Mouse (Mus musculus) kidney, embryonic 15.5 days (tissue): ENCODE measurements around the gene Oprm1. TPM values are rescaled to one million over a fixed set of nuclear protein-coding genes. Genes with fewer than 3 reads are reported as not detected.

Experiments
- ATAC-seq: fragments of 200-750 bp; cut with Nextera tagmentation; replicated peaks from 2 replicates; pipeline ENCODE4 v1.8.0; 2017; ENCODE audit warnings: moderate TSS enrichment; ENCODE audit not compliant: low FRiP score
- H3K27ac ChIP-seq: fragments of 300-500 bp; sonication (generic); 2 replicates; pipeline ENCODE4 v1.5.1; 2015; ENCODE audit warnings: mild to moderate bottlenecking, inconsistent platforms
- H3K27me3 ChIP-seq: fragments of 300-500 bp; sonication (generic); 2 replicates; pipeline ENCODE4 v1.6.1; 2015; ENCODE audit warnings: inconsistent platforms
- H3K36me3 ChIP-seq: fragments of 300-500 bp; sonication (generic); 2 replicates; pipeline ENCODE4 v1.6.1; 2015; ENCODE audit warnings: inconsistent platforms
- H3K4me1 ChIP-seq: fragments of 300-500 bp; sonication (generic); 2 replicates; pipeline ENCODE4 v1.6.1; 2015; ENCODE audit warnings: inconsistent platforms
- H3K4me2 ChIP-seq: fragments of 300-500 bp; sonication (generic); 2 replicates; pipeline ENCODE4 v1.6.1; 2015; ENCODE audit warnings: moderate library complexity, mild to moderate bottlenecking, inconsistent platforms
- H3K4me3 ChIP-seq: fragments of 300-500 bp; sonication (generic); replicated peaks from 2 replicates; pipeline ENCODE4 v1.5.1; 2015; ENCODE audit warnings: mild to moderate bottlenecking, inconsistent platforms
- H3K9ac ChIP-seq: fragments of 300-500 bp; sonication (generic); 2 replicates; pipeline ENCODE4 v1.6.1; 2015; ENCODE audit warnings: mild to moderate bottlenecking, inconsistent platforms
- H3K9me3 ChIP-seq: fragments of 300-500 bp; sonication (generic); replicated peaks from 2 replicates; pipeline ENCODE4 v1.6.1; 2016; ENCODE audit warnings: inconsistent platforms
- WGBS: fragments of 180-500 bp; shearing (Covaris S2); methylation state at CpG from one replicate; pipeline ENCODE4 v1.1.7; 2015; ENCODE audit warnings: mixed read lengths; 5-methylcytosine and 5-hydroxymethylcytosine counted together
- polyA plus RNA-seq: library from polyadenylated mRNA; unstranded; fragments of >200 nt; fragmentation: Nextera tagmentation; extraction: Ambion mirVana; gene quantifications from 2 replicates; pipeline ENCODE4 v1.2.1, GENCODE M21; 2015

The Oprm1 gene
- polyA plus RNA-seq, 1 experiment from 2014 or later, result 0.10 TPM

GRCm38 (mm10) chr10:6954533-6954932 is 196.2 kb downstream of the Oprm1 start:
- no peak overlapping the region for H3K9ac ChIP-seq
- H3K36me3 ChIP-seq, result no peaks in the 10 kb centered on the region
- no peak overlapping the region for H3K4me3 ChIP-seq
- no peak for ATAC-seq
- no peak overlapping the region for H3K27ac ChIP-seq
- no peak overlapping the region for H3K4me2 ChIP-seq
- no peaks in the 10 kb centered on the region for H3K9me3 ChIP-seq
- H3K27me3 ChIP-seq, result no peaks in the 10 kb centered on the region
- no peaks in the 10 kb centered on the region for H3K4me1 ChIP-seq

- H3K27me3 ChIP-seq, result no peaks in the 10 kb centered on the region
- H3K9ac ChIP-seq, result no peak overlapping the region
- no peaks in the 10 kb centered on the region for H3K9me3 ChIP-seq
- H3K36me3 ChIP-seq, result no peaks in the 10 kb centered on the region
- no peak for ATAC-seq
- H3K27ac ChIP-seq, result no peak overlapping the region
- 87% methylated on average over 2 of the region's 2 CpGs for WGBS
- no peak overlapping the region for H3K4me3 ChIP-seq
- no peak overlapping the region for H3K4me2 ChIP-seq
- no peaks in the 10 kb centered on the region for H3K4me1 ChIP-seq
Measured at GRCm38 (mm10) chr10:6956357-6956756, 198.1 kb downstream of the Oprm1 start.

GRCm38 (mm10) chr10:6958791-6959190 is 200.5 kb downstream of the Oprm1 start:
- no peak overlapping the region for H3K9ac ChIP-seq
- H3K9me3 ChIP-seq, result no peaks in the 10 kb centered on the region
- no peak overlapping the region for H3K4me2 ChIP-seq
- H3K27ac ChIP-seq, result no peak overlapping the region
- no peaks in the 10 kb centered on the region for H3K36me3 ChIP-seq
- no peak for ATAC-seq
- no peaks in the 10 kb centered on the region for H3K27me3 ChIP-seq
- H3K4me3 ChIP-seq, result no peak overlapping the region
- 81% methylated on average over 5 of the region's 5 CpGs for WGBS
- H3K4me1 ChIP-seq, result no peaks in the 10 kb centered on the region

- no peak overlapping the region for H3K27ac ChIP-seq
- H3K27me3 ChIP-seq, result no peaks in the 10 kb centered on the region
- no peak overlapping the region for H3K4me3 ChIP-seq
- H3K9me3 ChIP-seq, result no peaks in the 10 kb centered on the region
- no peak for ATAC-seq
- no peak overlapping the region for H3K4me2 ChIP-seq
- 84% methylated on average over 8 of the region's 8 CpGs for WGBS
- no peaks in the 10 kb centered on the region for H3K36me3 ChIP-seq
- H3K9ac ChIP-seq, result no peak overlapping the region
- H3K4me1 ChIP-seq, result no peaks in the 10 kb centered on the region
Measured at GRCm38 (mm10) chr10:6967588-6968242, 209.4 kb downstream of the Oprm1 start.

GRCm38 (mm10) chr10:6968334-6968733 is 210.0 kb downstream of the Oprm1 start:
- WGBS, result 86% methylated on average over 1 of the region's 1 CpGs
- Histone ChIP-seq H3K27ac (no peak overlapping the region), H3K9ac (no peak overlapping the region), H3K9me3 (no peaks in the 10 kb centered on the region), H3K4me2 (no peak overlapping the region), H3K4me1 (no peaks in the 10 kb centered on the region), H3K36me3 (no peaks in the 10 kb centered on the region), H3K4me3 (no peak overlapping the region), H3K27me3 (no peaks in the 10 kb centered on the region)
- ATAC-seq, result no peak

- H3K4me2 ChIP-seq, result no peak overlapping the region
- no peak overlapping the region for H3K4me3 ChIP-seq
- 80% methylated on average over 2 of the region's 2 CpGs for WGBS
- no peak overlapping the region for H3K27ac ChIP-seq
- no peak overlapping the region for H3K9ac ChIP-seq
- no peaks in the 10 kb centered on the region for H3K27me3 ChIP-seq
- no peak for ATAC-seq
- no peaks in the 10 kb centered on the region for H3K9me3 ChIP-seq
- no peaks in the 10 kb centered on the region for H3K36me3 ChIP-seq
- peaks cover 9% of the 10 kb centered on the region; the same call in 1 of the 2 replicates for H3K4me1 ChIP-seq
Measured at GRCm38 (mm10) chr10:6977843-6978242, 219.5 kb downstream of the Oprm1 start.

- Histone ChIP-seq H3K27me3 (no peaks in the 10 kb centered on the region), H3K36me3 (no peaks in the 10 kb centered on the region), H3K4me1 (peaks cover 9% of the 10 kb centered on the region; the same call in 1 of the 2 replicates), H3K9ac (no peak overlapping the region), H3K4me3 (no peak overlapping the region), H3K4me2 (no peak overlapping the region), H3K9me3 (no peaks in the 10 kb centered on the region), H3K27ac (no peak overlapping the region)
- WGBS, result 94% methylated on average over 1 of the region's 1 CpGs
- no peak for ATAC-seq
Measured at GRCm38 (mm10) chr10:6978733-6979132, 220.4 kb downstream of the Oprm1 start.

GRCm38 (mm10) chr10:6979216-6979615 is 220.9 kb downstream of the Oprm1 start:
- no peak overlapping the region for H3K9ac ChIP-seq
- no peak overlapping the region for H3K4me3 ChIP-seq
- H3K27me3 ChIP-seq, result no peaks in the 10 kb centered on the region
- no peak overlapping the region for H3K27ac ChIP-seq
- H3K9me3 ChIP-seq, result no peaks in the 10 kb centered on the region
- WGBS, result 69% methylated on average over 7 of the region's 7 CpGs
- H3K36me3 ChIP-seq, result no peaks in the 10 kb centered on the region
- peaks cover 9% of the 10 kb centered on the region; the same call in 1 of the 2 replicates for H3K4me1 ChIP-seq
- no peak for ATAC-seq
- H3K4me2 ChIP-seq, result no peak overlapping the region

- no peak for ATAC-seq
- Histone ChIP-seq H3K9me3 (no peaks in the 10 kb centered on the region), H3K4me2 (peak overlapping the region; percentile 44), H3K4me3 (peak overlapping the region; percentile 17; the same call in 1 of the 2 replicates), H3K27ac (no peak overlapping the region), H3K4me1 (peaks cover 9% of the 10 kb centered on the region; the same call in 1 of the 2 replicates), H3K36me3 (no peaks in the 10 kb centered on the region), H3K9ac (no peak overlapping the region), H3K27me3 (no peaks in the 10 kb centered on the region)
- WGBS, result 54% methylated on average over 8 of the region's 8 CpGs
Measured at GRCm38 (mm10) chr10:6979789-6980188, 221.5 kb downstream of the Oprm1 start.

GRCm38 (mm10) chr10:6980236-6980635 is 221.9 kb downstream of the Oprm1 start:
- Histone ChIP-seq H3K27ac (no peak overlapping the region), H3K27me3 (no peaks in the 10 kb centered on the region), H3K9me3 (no peaks in the 10 kb centered on the region), H3K4me2 (peak overlapping the region; percentile 44), H3K36me3 (no peaks in the 10 kb centered on the region), H3K4me3 (peak overlapping the region; percentile 17; the same call in 1 of the 2 replicates), H3K9ac (no peak overlapping the region), H3K4me1 (peaks cover 9% of the 10 kb centered on the region; the same call in 1 of the 2 replicates)
- ATAC-seq, result no peak
- 16% methylated on average over 6 of the region's 6 CpGs for WGBS

GRCm38 (mm10) chr10:6982751-6983151 is 224.4 kb downstream of the Oprm1 start:
- peaks cover 9% of the 10 kb centered on the region; the same call in 1 of the 2 replicates for H3K4me1 ChIP-seq
- H3K9ac ChIP-seq, result no peak overlapping the region
- no peaks in the 10 kb centered on the region for H3K27me3 ChIP-seq
- no peaks in the 10 kb centered on the region for H3K9me3 ChIP-seq
- no peak overlapping the region for H3K27ac ChIP-seq
- ATAC-seq, result 0 out of 2 replicates have a peak, but pooled peaks have one; percentile 12
- 42% methylated on average over 2 of the region's 2 CpGs for WGBS
- no peak overlapping the region for H3K4me2 ChIP-seq
- H3K4me3 ChIP-seq, result no peak overlapping the region
- no peaks in the 10 kb centered on the region for H3K36me3 ChIP-seq

- Histone ChIP-seq H3K27ac (no peak overlapping the region), H3K36me3 (no peaks in the 10 kb centered on the region), H3K4me3 (no peak overlapping the region), H3K4me1 (peaks cover 9% of the 10 kb centered on the region; the same call in 1 of the 2 replicates), H3K9ac (no peak overlapping the region), H3K4me2 (no peak overlapping the region), H3K27me3 (no peaks in the 10 kb centered on the region), H3K9me3 (no peaks in the 10 kb centered on the region)
- WGBS, result 87% methylated on average over 2 of the region's 2 CpGs
- ATAC-seq, result no peak
Measured at GRCm38 (mm10) chr10:6983431-6983830, 225.1 kb downstream of the Oprm1 start.

- no peaks in the 10 kb centered on the region for H3K36me3 ChIP-seq
- ATAC-seq, result no peak
- H3K4me1 ChIP-seq, result no peaks in the 10 kb centered on the region
- no peaks in the 10 kb centered on the region for H3K27me3 ChIP-seq
- no peak overlapping the region for H3K4me2 ChIP-seq
- no peak overlapping the region for H3K9ac ChIP-seq
- 86% methylated on average over 4 of the region's 4 CpGs for WGBS
- no peak overlapping the region for H3K4me3 ChIP-seq
- H3K9me3 ChIP-seq, result no peaks in the 10 kb centered on the region
- H3K27ac ChIP-seq, result no peak overlapping the region
Measured at GRCm38 (mm10) chr10:6986246-6986645, 227.9 kb downstream of the Oprm1 start.
